Mouse (Mus musculus): ENCODE results near the gene Ankrd55. TPM values are rescaled to one million over a fixed set of nuclear protein-coding genes. Genes with fewer than 3 reads are reported as not detected.

Ankrd55 gene
- polyA plus RNA-seq, 1 experiment from 2014 or later, result 4.9 TPM

DNA sequence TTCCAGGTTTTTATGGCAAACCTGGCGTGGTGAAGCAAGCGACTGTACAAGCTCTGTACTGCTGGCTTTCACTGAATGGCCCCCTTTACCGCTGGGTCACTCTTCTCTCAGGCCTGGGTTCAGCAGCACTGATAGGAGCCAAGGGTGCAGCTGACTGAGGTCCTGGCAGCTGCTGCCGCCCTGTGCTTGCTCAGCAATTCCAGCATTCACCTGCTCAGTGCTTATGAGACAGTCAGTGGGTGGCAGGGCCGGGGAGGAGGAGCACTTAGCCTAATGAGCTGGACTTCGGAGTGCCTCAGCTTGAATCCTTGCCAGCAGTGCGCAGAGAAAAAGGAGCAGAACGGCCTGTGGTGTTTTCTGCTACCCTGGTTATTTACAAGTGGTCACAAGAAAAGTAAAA, 87.5 kb downstream of the Ankrd55 start:
- Histone ChIP-seq H3K4me1 (replicated peaks; ENCODE audit: control insufficient read depth, insufficient read depth, low read length) (peaks cover 4% of the 10 kb centered on the region; the same call in 1 of the 2 replicates), H3K4me2 (ENCODE audit: low read length) (no peak overlapping the region), H3K36me3 (ENCODE audit: control insufficient read depth, insufficient read depth) (no peaks in the 10 kb centered on the region), H3K27ac (ENCODE audit: low read length) (no peak overlapping the region), H3K9me3 (ENCODE audit: control insufficient read depth, low read length) (no peaks in the 10 kb centered on the region), H3K4me3 (replicated peaks; ENCODE audit: low read length) (no peak overlapping the region), H3K9ac (replicated peaks; ENCODE audit: low read depth, low read length) (no peak overlapping the region), H3K27me3 (replicated peaks; ENCODE audit: control insufficient read depth, insufficient read depth, low read length) (no peaks in the 10 kb centered on the region)
- WGBS, result 19% methylated on average over 8 of the region's 8 CpGs
- peak; percentile 64 for ATAC-seq

DNA sequence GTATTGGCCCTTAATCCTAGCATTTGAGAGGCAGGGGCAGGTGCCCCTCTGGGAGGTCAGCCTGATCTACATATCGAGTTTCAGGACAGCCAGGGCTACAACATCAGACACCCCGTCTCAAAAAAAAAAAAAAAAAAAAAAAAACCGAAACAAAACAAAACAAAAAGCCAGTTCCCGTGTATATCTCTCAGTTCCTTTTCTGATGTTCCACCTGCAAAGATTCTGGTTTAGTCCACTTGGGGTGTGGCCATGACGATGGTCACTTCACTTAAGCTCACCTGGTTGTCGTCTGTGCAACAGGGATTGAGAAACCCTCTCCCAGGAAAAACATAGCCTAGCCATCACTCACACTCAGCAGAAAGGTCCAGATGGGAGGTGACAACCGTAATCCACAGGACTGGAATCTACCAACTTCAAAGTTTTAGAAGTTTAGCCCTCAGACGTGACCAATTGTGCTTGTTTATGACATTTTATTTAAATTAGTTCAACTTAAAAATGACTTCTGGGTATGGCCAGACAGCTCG, 90.6 kb downstream of the Ankrd55 start:
- Histone ChIP-seq H3K4me2 (ENCODE audit: low read length) (no peak overlapping the region), H3K9me3 (ENCODE audit: control insufficient read depth, low read length) (no peaks in the 10 kb centered on the region), H3K27ac (ENCODE audit: low read length) (no peak overlapping the region), H3K27me3 (replicated peaks; ENCODE audit: control insufficient read depth, insufficient read depth, low read length) (no peaks in the 10 kb centered on the region), H3K36me3 (ENCODE audit: control insufficient read depth, insufficient read depth) (no peaks in the 10 kb centered on the region), H3K4me1 (replicated peaks; ENCODE audit: control insufficient read depth, insufficient read depth, low read length) (peaks cover 4% of the 10 kb centered on the region; the same call in 1 of the 2 replicates), H3K4me3 (replicated peaks; ENCODE audit: low read length) (no peak overlapping the region), H3K9ac (replicated peaks; ENCODE audit: low read depth, low read length) (no peak overlapping the region)
- ATAC-seq, result no peak
- 87% methylated on average over 9 of the region's 9 CpGs for WGBS

DNA sequence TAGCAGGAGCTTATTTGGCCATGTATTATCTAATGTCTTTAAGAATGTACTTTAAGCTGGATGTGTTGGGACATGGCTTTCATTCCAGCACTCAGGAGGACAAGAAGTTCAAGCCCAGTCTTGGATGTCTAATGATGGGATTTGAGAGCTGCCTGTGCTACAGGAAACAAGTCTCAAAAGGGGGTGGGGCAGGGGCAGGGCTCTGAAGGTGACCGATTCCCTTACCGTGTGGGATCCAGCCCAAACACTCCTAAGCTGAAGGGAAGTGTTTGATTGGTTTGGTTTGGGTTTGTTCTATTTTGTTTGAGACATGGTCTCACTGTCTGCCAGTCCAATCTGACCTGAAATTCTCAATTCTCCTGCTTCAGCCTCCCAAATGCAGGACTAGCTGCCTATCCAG, 93.2 kb downstream of the Ankrd55 start:
- Histone ChIP-seq H3K9ac (replicated peaks; ENCODE audit: low read depth, low read length) (no peak overlapping the region), H3K36me3 (ENCODE audit: control insufficient read depth, insufficient read depth) (no peaks in the 10 kb centered on the region), H3K9me3 (ENCODE audit: control insufficient read depth, low read length) (no peaks in the 10 kb centered on the region), H3K27ac (ENCODE audit: low read length) (no peak overlapping the region), H3K4me2 (ENCODE audit: low read length) (no peak overlapping the region), H3K27me3 (replicated peaks; ENCODE audit: control insufficient read depth, insufficient read depth, low read length) (no peaks in the 10 kb centered on the region), H3K4me1 (replicated peaks; ENCODE audit: control insufficient read depth, insufficient read depth, low read length) (no peaks in the 10 kb centered on the region), H3K4me3 (replicated peaks; ENCODE audit: low read length) (no peak overlapping the region)
- WGBS, result 71% methylated on average over 2 of the region's 2 CpGs
- ATAC-seq, result no peak

DNA sequence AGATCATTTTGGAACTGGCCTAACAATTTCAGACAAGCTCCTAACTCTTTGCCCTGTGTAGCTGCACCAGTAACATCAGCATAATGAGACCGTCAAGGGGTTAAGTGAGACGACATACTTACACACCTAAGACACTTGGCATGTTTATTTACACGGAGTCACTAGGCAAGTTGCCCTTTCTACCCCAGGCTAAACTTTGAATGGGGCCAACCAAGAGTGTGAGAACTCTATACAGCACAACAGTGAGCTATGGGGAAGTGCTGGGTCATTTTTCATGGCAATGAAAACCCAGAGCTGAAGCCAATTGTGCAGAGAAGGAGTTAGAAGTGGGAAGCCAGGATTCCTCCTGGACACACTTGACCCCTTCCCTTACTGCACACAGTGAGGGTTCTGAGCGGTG, 94.2 kb downstream of the Ankrd55 start:
- Histone ChIP-seq H3K9ac (replicated peaks; ENCODE audit: low read depth, low read length) (no peak overlapping the region), H3K27me3 (replicated peaks; ENCODE audit: control insufficient read depth, insufficient read depth, low read length) (no peaks in the 10 kb centered on the region), H3K9me3 (ENCODE audit: control insufficient read depth, low read length) (no peaks in the 10 kb centered on the region), H3K27ac (ENCODE audit: low read length) (no peak overlapping the region), H3K4me1 (replicated peaks; ENCODE audit: control insufficient read depth, insufficient read depth, low read length) (no peaks in the 10 kb centered on the region), H3K4me3 (replicated peaks; ENCODE audit: low read length) (no peak overlapping the region), H3K36me3 (ENCODE audit: control insufficient read depth, insufficient read depth) (no peaks in the 10 kb centered on the region), H3K4me2 (ENCODE audit: low read length) (no peak overlapping the region)
- 74% methylated on average over 4 of the region's 4 CpGs for WGBS
- ATAC-seq, result no peak

DNA sequence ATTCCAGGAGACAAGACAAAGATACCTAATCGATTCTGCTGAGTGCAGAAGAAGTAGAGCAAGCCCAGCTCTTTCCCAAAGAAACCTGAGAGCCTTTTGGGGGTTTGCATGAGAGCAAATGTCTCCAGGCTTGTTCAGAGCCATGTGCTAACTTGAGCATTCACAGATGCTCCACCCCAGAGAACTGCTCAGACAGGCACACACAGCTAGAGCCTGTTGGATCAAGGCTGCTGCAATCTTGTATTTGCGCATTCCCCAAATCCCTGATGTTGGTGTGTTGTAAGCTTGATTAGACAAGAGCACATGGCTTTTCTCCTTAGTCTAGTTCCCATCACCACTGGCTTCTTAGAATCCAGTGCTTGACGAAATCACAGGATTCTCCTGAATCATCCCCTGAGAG, 94.7 kb downstream of the Ankrd55 start:
- WGBS, result 75% methylated on average over 3 of the region's 3 CpGs
- Histone ChIP-seq H3K9me3 (ENCODE audit: control insufficient read depth, low read length) (no peaks in the 10 kb centered on the region), H3K27ac (ENCODE audit: low read length) (no peak overlapping the region), H3K4me1 (replicated peaks; ENCODE audit: control insufficient read depth, insufficient read depth, low read length) (no peaks in the 10 kb centered on the region), H3K27me3 (replicated peaks; ENCODE audit: control insufficient read depth, insufficient read depth, low read length) (no peaks in the 10 kb centered on the region), H3K4me3 (replicated peaks; ENCODE audit: low read length) (no peak overlapping the region), H3K4me2 (ENCODE audit: low read length) (no peak overlapping the region), H3K36me3 (ENCODE audit: control insufficient read depth, insufficient read depth) (no peaks in the 10 kb centered on the region), H3K9ac (replicated peaks; ENCODE audit: low read depth, low read length) (no peak overlapping the region)
- ATAC-seq, result no peak

DNA sequence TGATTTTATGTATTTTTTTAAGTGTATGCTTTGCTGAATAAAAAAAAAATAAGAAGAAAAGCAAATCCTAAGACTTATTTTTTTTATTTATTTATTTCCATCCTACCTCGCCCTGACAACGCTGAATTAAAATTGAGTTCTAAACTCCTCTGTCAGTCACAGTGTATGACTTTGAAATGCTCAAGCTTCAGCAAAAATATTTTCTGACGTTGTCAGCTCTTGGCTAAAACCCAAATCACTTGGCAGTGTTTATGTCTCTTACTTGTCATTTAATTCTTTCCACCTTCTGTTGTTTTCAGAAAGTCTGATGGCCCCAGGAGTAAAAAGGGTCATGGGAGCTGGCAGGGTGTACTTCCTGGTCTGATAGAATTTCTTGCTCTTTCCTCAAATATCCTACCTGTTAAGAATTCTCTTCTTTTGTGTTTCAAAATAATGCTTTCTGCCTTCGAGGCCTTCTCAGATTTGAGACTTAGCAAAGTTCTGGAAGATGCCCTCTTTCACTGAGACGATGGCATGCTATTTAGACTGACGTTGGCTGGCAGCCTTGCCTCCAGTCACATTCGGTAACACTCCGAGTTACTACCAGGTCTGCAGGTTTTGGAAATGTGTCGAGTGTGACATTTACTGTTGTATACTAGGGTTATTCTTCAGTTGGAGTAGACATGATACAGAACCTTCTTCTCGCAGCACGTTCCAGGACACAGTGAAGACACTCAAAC, 95.8 kb downstream of the Ankrd55 start:
- 69% methylated on average over 11 of the region's 11 CpGs for WGBS
- ATAC-seq, result no peak
- H3K27me3 ChIP-seq (replicated peaks; ENCODE audit: control insufficient read depth, insufficient read depth, low read length), result no peaks in the 10 kb centered on the region
- no peaks in the 10 kb centered on the region for H3K4me1 ChIP-seq (replicated peaks; ENCODE audit: control insufficient read depth, insufficient read depth, low read length)
- no peak overlapping the region for H3K4me3 ChIP-seq (replicated peaks; ENCODE audit: low read length)
- H3K9me3 ChIP-seq (ENCODE audit: control insufficient read depth, low read length), result no peaks in the 10 kb centered on the region
- H3K4me2 ChIP-seq (ENCODE audit: low read length), result no peak overlapping the region
- H3K9ac ChIP-seq (replicated peaks; ENCODE audit: low read depth, low read length), result no peak overlapping the region
- H3K36me3 ChIP-seq (ENCODE audit: control insufficient read depth, insufficient read depth), result no peaks in the 10 kb centered on the region
- no peak overlapping the region for H3K27ac ChIP-seq (ENCODE audit: low read length)

DNA sequence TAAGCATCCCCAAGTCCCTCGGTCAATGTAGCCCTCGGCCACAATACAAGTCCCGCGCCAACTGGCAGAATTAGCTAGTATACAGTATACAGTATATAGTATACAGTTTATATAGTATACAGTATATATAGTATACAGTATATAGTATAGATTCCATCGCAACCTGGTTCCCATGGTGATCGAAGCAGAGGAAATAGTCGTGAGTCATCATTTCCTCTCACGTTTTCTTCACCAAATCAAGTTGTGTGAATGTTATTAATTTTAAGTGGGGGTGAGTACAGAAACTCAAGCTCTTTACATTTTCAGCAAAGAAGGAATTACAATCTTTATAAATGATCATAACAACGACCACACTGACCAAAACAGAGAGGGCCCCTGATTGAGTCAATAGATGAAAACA, 96.8 kb downstream of the Ankrd55 start:
- no peaks in the 10 kb centered on the region for H3K27me3 ChIP-seq (replicated peaks; ENCODE audit: control insufficient read depth, insufficient read depth, low read length)
- H3K4me2 ChIP-seq (ENCODE audit: low read length), result no peak overlapping the region
- no peaks in the 10 kb centered on the region for H3K9me3 ChIP-seq (ENCODE audit: control insufficient read depth, low read length)
- no peak overlapping the region for H3K9ac ChIP-seq (replicated peaks; ENCODE audit: low read depth, low read length)
- 92% methylated on average over 9 of the region's 9 CpGs for WGBS
- no peak overlapping the region for H3K4me3 ChIP-seq (replicated peaks; ENCODE audit: low read length)
- no peaks in the 10 kb centered on the region for H3K4me1 ChIP-seq (replicated peaks; ENCODE audit: control insufficient read depth, insufficient read depth, low read length)
- no peak for ATAC-seq
- H3K36me3 ChIP-seq (ENCODE audit: control insufficient read depth, insufficient read depth), result no peaks in the 10 kb centered on the region
- H3K27ac ChIP-seq (ENCODE audit: low read length), result no peak overlapping the region

DNA sequence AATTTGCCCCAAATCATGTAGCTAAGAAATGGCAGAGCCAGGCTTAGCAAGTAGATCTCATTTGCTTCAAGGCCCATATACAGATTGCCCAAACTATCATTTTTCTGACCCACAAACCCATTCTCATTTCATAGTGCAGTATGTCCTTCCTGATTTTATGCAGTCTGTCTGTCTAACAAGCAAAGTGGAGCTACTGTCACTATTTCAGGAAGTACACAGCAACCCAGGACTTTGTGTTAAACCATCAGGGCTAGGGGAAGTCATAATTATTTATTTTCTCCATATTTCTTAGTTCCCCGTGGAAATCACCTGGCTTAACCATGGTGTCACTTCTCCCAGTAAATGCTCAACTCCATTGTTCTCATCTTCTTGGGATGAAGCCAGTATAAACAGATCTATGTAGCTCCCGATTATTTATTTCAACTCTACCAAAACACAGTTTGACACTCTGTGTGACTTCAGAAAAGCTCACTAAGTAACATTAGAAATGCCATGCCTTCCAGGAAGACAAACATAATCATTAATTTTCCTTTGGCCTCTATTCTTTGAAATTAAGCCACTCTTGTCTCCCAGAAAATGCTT, 98.3 kb downstream of the Ankrd55 start:
- no peaks in the 10 kb centered on the region for H3K36me3 ChIP-seq (ENCODE audit: control insufficient read depth, insufficient read depth)
- no peak overlapping the region for H3K4me2 ChIP-seq (ENCODE audit: low read length)
- no peaks in the 10 kb centered on the region for H3K27me3 ChIP-seq (replicated peaks; ENCODE audit: control insufficient read depth, insufficient read depth, low read length)
- 72% methylated on average over 2 of the region's 2 CpGs for WGBS
- ATAC-seq, result no peak
- H3K4me1 ChIP-seq (replicated peaks; ENCODE audit: control insufficient read depth, insufficient read depth, low read length), result no peaks in the 10 kb centered on the region
- no peaks in the 10 kb centered on the region for H3K9me3 ChIP-seq (ENCODE audit: control insufficient read depth, low read length)
- no peak overlapping the region for H3K27ac ChIP-seq (ENCODE audit: low read length)
- H3K9ac ChIP-seq (replicated peaks; ENCODE audit: low read depth, low read length), result no peak overlapping the region
- no peak overlapping the region for H3K4me3 ChIP-seq (replicated peaks; ENCODE audit: low read length)

DNA sequence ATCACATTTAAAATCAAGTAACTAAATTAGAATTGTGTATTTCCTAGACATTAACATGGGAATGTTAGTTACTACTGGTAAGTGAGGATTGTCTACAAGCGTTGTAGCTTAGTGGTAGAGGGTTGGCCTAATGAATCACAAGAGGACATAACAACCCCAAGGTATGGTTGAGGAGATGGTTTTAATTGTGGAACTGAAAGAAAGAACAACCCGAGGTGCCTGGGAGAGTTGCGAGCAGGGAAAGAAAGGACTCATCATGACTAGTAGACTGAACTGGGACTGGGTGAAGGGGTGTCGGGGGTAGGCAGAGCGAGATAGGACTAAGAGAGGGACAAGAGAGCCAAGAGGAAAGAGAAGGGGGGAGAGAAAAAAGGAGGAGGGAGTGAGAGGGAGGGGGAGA, 99.0 kb downstream of the Ankrd55 start:
- H3K4me2 ChIP-seq (ENCODE audit: low read length), result no peak overlapping the region
- WGBS, result 95% methylated on average over 5 of the region's 5 CpGs
- H3K9ac ChIP-seq (replicated peaks; ENCODE audit: low read depth, low read length), result no peak overlapping the region
- H3K4me3 ChIP-seq (replicated peaks; ENCODE audit: low read length), result no peak overlapping the region
- H3K27me3 ChIP-seq (replicated peaks; ENCODE audit: control insufficient read depth, insufficient read depth, low read length), result no peaks in the 10 kb centered on the region
- no peak overlapping the region for H3K27ac ChIP-seq (ENCODE audit: low read length)
- H3K9me3 ChIP-seq (ENCODE audit: control insufficient read depth, low read length), result no peaks in the 10 kb centered on the region
- ATAC-seq, result no peak
- H3K36me3 ChIP-seq (ENCODE audit: control insufficient read depth, insufficient read depth), result no peaks in the 10 kb centered on the region
- H3K4me1 ChIP-seq (replicated peaks; ENCODE audit: control insufficient read depth, insufficient read depth, low read length), result no peaks in the 10 kb centered on the region

Data from forebrain, embryonic 16.5 days (tissue).